ENCODE assay signal across 8 mouse cellular contexts in genomic region chr17:15285399-15286043, GRCm38 (mm10).
DNase-seq lines count a peak whose midpoint lies in the region; ATAC-seq and TF ChIP-seq lines count a peak whose summit lies in the region.

No protein-coding gene starts in this region.

- TF ChIP-seq CTCF in lung, adult 2 months (IDR thresholded peaks at IDR 0.05; ENCODE audit: insufficient read depth, low read length) = no peak

- WGBS in embryonic facial prominence, embryonic 12.5 days = 60% methylated on average over 7 of the region's 7 CpGs
- 55% methylated on average over 7 of the region's 7 CpGs for WGBS in kidney, embryonic 14.5 days
- WGBS in lung, adult 2 months = 43% methylated on average over 7 of the region's 7 CpGs

- H3K4me2 ChIP-seq in embryonic facial prominence, embryonic 12.5 days (replicated peaks) = no peak overlapping the region
- H3K4me2 ChIP-seq in kidney, embryonic 14.5 days (replicated peaks; ENCODE audit: low read depth, low read length) = no peak overlapping the region

- no peak for TF ChIP-seq POLR2A in lung, adult 2 months (IDR thresholded peaks at IDR 0.05; ENCODE audit: borderline replicate concordance, extremely low read depth, low read depth, low read length)

- no peak overlapping the region for H3K9ac ChIP-seq in embryonic facial prominence, embryonic 12.5 days
- H3K9ac ChIP-seq in kidney, embryonic 14.5 days (ENCODE audit: low read depth, low read length) = no peak overlapping the region

- H3K4me3 ChIP-seq in embryonic facial prominence, embryonic 12.5 days = no peak overlapping the region
- H3K4me3 ChIP-seq in kidney, embryonic 14.5 days (ENCODE audit: low read length) = no peak overlapping the region
- no peak overlapping the region for H3K4me3 ChIP-seq in lung, adult 2 months (replicated peaks; ENCODE audit: extremely low read depth, low read depth, low read length)

- H3K27me3 ChIP-seq in embryonic facial prominence, embryonic 12.5 days = no peaks in the 10 kb centered on the region
- no peaks in the 10 kb centered on the region for H3K27me3 ChIP-seq in kidney, embryonic 14.5 days (ENCODE audit: control insufficient read depth, insufficient read depth, low read length)

- H3K9me3 ChIP-seq in embryonic facial prominence, embryonic 12.5 days = no peaks in the 10 kb centered on the region
- H3K9me3 ChIP-seq in kidney, embryonic 14.5 days (ENCODE audit: control insufficient read depth, low read length) = no peaks in the 10 kb centered on the region

- peak; percentile 84; the same call in 1 of the 2 replicates for ATAC-seq in embryonic facial prominence, embryonic 12.5 days (ENCODE audit: insufficient number of reproducible peaks, insufficient read depth, low FRiP score, low TSS enrichment)
- ATAC-seq in kidney, embryonic 14.5 days (ENCODE audit: low FRiP score, low TSS enrichment) = peak; percentile 89
- no peak for ATAC-seq in CD4-positive, CD25-positive, alpha-beta regulatory T cell, adult 4 months

- H3K4me1 ChIP-seq in embryonic facial prominence, embryonic 12.5 days = peaks cover 16% of the 10 kb centered on the region
- peaks cover 9% of the 10 kb centered on the region for H3K4me1 ChIP-seq in kidney, embryonic 14.5 days (ENCODE audit: control insufficient read depth, insufficient read depth, low read length)
- H3K4me1 ChIP-seq in lung, adult 2 months (ENCODE audit: control insufficient read depth, insufficient read depth, low read length) = peaks cover 3% of the 10 kb centered on the region

- DNase-seq in embryo, embryonic 11 days = peak; percentile 36
- no peak for DNase-seq in embryo, embryonic 10 days (ENCODE audit: low spot score)
- DNase-seq in heart, adult 9 months (ENCODE audit: low spot score in 2 of 2) = peak; percentile 71 to 80
- peak; percentile 25 for DNase-seq in lung, adult 2 months
- peak; percentile 32 for DNase-seq in retina, adult 2 months (ENCODE audit: low read depth, low spot score)

- H3K36me3 ChIP-seq in embryonic facial prominence, embryonic 12.5 days = no peaks in the 10 kb centered on the region
- no peaks in the 10 kb centered on the region for H3K36me3 ChIP-seq in kidney, embryonic 14.5 days (ENCODE audit: control insufficient read depth, insufficient read depth, low read length)

- peak overlapping the region; percentile 31; the same call in 1 of the 2 replicates for H3K27ac ChIP-seq in embryonic facial prominence, embryonic 12.5 days
- no peak overlapping the region for H3K27ac ChIP-seq in kidney, embryonic 14.5 days (ENCODE audit: low read depth, low read length)
